Mouse (Mus musculus) small intestine, adult 2 months (tissue): ENCODE measurements around the gene Bzw2.

ENCODE experiments used
- CTCF ChIP-seq: fragments of 200-500 bp; IDR thresholded peaks from 2 replicates; pipeline ENCODE4 v1.5.1; 2012; ENCODE audit warnings: low read depth, mild to moderate bottlenecking, control low read depth, inconsistent platforms, low read length, moderate library complexity, mixed read lengths; ENCODE audit not compliant: insufficient replicate concordance, insufficient read length; ENCODE audit errors: extremely low read depth
- POLR2A ChIP-seq: fragments of 200-500 bp; IDR thresholded peaks from 2 replicates; pipeline ENCODE4 v1.6.1; 2012; ENCODE audit warnings: low read depth, mild to moderate bottlenecking, control low read depth, inconsistent platforms, low read length, moderate library complexity

DNA sequence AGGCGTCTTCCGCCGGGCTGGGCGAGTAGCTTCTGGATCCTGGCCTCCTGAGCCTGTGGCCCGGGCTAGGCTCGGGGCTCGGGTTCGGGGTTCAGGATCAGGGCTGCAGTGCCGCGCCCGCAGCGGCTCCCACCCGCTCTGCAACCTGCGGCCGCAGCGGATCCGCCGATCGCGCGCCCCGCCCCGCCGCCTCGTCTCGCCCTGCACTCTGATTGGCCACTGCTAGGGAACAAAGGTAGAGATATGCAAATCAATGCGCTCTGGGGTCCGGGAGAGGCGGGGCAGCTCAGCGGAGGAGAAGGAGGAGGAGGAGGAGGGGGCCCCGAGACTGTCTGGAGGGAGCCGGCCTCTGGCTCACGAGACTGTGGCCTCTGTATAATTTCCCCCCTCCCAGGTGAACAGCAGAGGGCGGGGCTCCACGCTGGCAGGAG lies 115.5 kb downstream of the Bzw2 start, which contains the start of gene Tspan13:
- no peak for TF ChIP-seq CTCF
- TF ChIP-seq POLR2A: peak; percentile 96
